Mouse (Mus musculus) neural tube, embryonic 14.5 days (tissue): ENCODE measurements around the gene Apobec2. TPM values are rescaled to one million over a fixed set of nuclear protein-coding genes. Genes with fewer than 3 reads are reported as not detected.

Experiments used
- ATAC-seq: fragments of 200-750 bp; cut with Nextera tagmentation; 2 replicates; pipeline ENCODE4 v1.8.0; 2017; ENCODE audit warnings: low read depth, mild to moderate bottlenecking, moderate TSS enrichment, moderate library complexity
- H3K27ac ChIP-seq: fragments of 300-500 bp; sonication (generic); 2 replicates; pipeline ENCODE4 v1.5.1; 2014; ENCODE audit warnings: low read depth, mild to moderate bottlenecking, control low read depth, low read length, moderate library complexity, mixed read lengths
- H3K27me3 ChIP-seq: fragments of 300-500 bp; sonication (generic); 2 replicates; pipeline ENCODE4 v1.6.1; 2014; ENCODE audit warnings: low read length; ENCODE audit not compliant: control insufficient read depth, insufficient read depth
- H3K36me3 ChIP-seq: fragments of 300-500 bp; sonication (generic); 2 replicates; pipeline ENCODE4 v1.6.1; 2014; ENCODE audit warnings: low read length, mixed read lengths; ENCODE audit not compliant: control insufficient read depth, insufficient read depth
- H3K4me1 ChIP-seq: fragments of 300-500 bp; sonication (generic); 2 replicates; pipeline ENCODE4 v1.6.1; 2014; ENCODE audit warnings: low read length; ENCODE audit not compliant: control insufficient read depth, insufficient read depth
- H3K4me2 ChIP-seq: fragments of 300-500 bp; sonication (generic); 2 replicates; pipeline ENCODE4 v1.6.1; 2014; ENCODE audit warnings: mild to moderate bottlenecking, low read depth, low read length, control low read depth
- H3K4me3 ChIP-seq: fragments of 300-500 bp; sonication (generic); 2 replicates; pipeline ENCODE4 v1.5.1; 2014; ENCODE audit warnings: low read depth, low read length, control low read depth, mixed read lengths
- H3K9ac ChIP-seq: fragments of 300-500 bp; sonication (generic); replicated peaks from 2 replicates; pipeline ENCODE4 v1.6.1; 2014; ENCODE audit warnings: low read depth, mild to moderate bottlenecking, control low read depth, low read length, mixed read lengths
- H3K9me3 ChIP-seq: fragments of 300-500 bp; sonication (generic); 2 replicates; pipeline ENCODE4 v1.6.1; 2016; ENCODE audit warnings: low read length; ENCODE audit not compliant: control insufficient read depth
- WGBS: fragments of 180-500 bp; shearing (Covaris S2); extraction: QIAGEN DNeasy Blood & Tissue Kit; methylation state at CpG from one replicate; pipeline ENCODE4 v1.1.7; 2014; 5-methylcytosine and 5-hydroxymethylcytosine counted together
- polyA plus RNA-seq: library from polyadenylated mRNA; unstranded; fragments of >200 nt; fragmentation: Nextera tagmentation; extraction: Ambion mirVana; gene quantifications from 2 replicates; pipeline ENCODE4 v1.2.1, GENCODE M21; 2014

Apobec2 gene
- polyA plus RNA-seq, 1 experiment from 2014 or later, result 0.75 TPM

- H3K27me3 ChIP-seq, result no peaks in the 10 kb centered on the region
Measured at GRCm38 (mm10) chr17:48430394-48430793, 2.3 kb downstream of the Apobec2 start.

DNA sequence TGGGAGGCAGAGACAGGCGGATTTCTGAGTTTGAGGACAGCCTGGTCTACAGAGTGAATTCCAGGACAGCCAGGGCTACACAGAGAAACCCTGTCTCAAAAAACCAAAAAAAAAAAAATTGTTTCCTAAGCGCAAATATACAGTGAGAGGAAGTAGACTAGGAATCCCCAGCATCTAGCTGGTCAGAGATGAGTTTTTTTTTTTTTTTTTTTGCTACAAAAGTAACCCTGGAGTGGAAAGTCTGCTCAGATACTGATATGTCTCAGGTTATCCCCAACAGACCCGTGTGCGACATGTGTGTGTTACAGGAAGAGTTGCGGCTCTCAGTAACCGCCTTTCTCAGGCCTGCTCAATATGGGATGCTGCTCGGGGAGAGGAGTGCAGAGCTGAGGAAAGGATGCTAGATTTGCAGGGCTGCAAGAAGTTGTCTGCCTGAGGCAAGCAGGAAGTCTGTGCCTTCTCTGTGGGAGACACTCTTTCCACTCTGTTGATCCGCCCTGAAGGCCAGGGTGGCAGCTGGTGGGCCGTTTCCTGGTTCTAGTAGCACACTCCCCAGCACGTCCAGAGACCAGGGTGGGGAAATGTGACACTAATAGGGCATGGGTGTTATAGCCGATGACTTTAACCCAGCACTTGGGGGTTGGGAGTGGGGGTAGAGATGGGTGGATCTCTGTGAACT is 4.7 kb downstream of the Apobec2 start:
- no peaks in the 10 kb centered on the region for H3K27me3 ChIP-seq
- no peak overlapping the region for H3K4me3 ChIP-seq
- WGBS, result 64% methylated on average over 11 of the region's 11 CpGs
- no peak overlapping the region for H3K9ac ChIP-seq
- H3K4me1 ChIP-seq, result no peaks in the 10 kb centered on the region
- no peak for ATAC-seq
- H3K4me2 ChIP-seq, result no peak overlapping the region
- H3K27ac ChIP-seq, result no peak overlapping the region
- no peaks in the 10 kb centered on the region for H3K9me3 ChIP-seq
- no peaks in the 10 kb centered on the region for H3K36me3 ChIP-seq

More at GRCm38 (mm10) chr17:48430394-48430793, 2.3 kb downstream of the Apobec2 start:
- Histone ChIP-seq H3K4me3 (no peak overlapping the region), H3K36me3 (no peaks in the 10 kb centered on the region), H3K27ac (no peak overlapping the region), H3K4me2 (no peak overlapping the region), H3K9ac (no peak overlapping the region), H3K4me1 (no peaks in the 10 kb centered on the region), H3K9me3 (no peaks in the 10 kb centered on the region)
- WGBS, result 66% methylated on average over 5 of the region's 5 CpGs
- ATAC-seq, result no peak

- no peaks in the 10 kb centered on the region for H3K36me3 ChIP-seq
- no peak overlapping the region for H3K9ac ChIP-seq
- no peak overlapping the region for H3K27ac ChIP-seq
- H3K4me1 ChIP-seq, result no peaks in the 10 kb centered on the region
- H3K4me3 ChIP-seq, result no peak overlapping the region
- no peak overlapping the region for H3K4me2 ChIP-seq
- H3K27me3 ChIP-seq, result no peaks in the 10 kb centered on the region
- ATAC-seq, result no peak
- no peaks in the 10 kb centered on the region for H3K9me3 ChIP-seq
- 77% methylated on average over 13 of the region's 13 CpGs for WGBS
Measured at GRCm38 (mm10) chr17:48426991-48427750, 5.6 kb downstream of the Apobec2 start.

DNA sequence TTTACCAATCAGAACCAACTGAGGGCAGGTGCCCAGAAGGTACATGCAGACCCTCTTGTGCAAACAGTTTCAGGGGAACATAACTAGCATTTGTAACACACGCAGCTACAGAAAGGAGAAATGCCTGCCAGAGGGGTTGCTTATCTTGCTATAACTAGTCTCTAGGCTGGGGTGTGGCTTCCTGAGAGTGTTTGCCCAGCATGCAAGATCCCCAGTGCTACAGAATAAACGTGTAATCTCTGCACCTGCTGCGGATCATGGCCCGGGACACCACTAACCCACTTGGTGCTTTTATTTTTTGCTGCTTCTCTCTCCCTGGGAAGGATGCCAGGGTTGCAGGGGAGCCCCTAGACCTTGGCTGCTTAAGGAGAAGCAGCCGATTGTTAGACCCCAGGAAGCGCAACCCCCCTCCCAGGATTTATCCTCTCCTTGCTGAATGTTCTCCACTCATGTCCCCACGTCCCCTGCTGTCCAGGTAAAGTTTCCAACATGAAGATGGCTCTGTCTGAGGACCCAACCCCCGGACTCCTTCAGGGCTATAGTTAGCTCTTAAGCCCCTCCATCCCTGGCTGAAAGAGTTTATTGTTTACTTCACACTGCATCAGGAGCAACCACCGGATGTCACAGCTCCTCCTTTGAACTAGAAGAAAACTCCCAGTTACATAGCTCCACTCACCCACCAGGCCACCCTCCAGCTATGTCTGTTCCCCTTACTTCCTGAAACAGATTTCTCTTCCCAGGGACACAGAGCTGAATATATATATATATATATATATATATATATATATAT is 6.7 kb downstream of the Apobec2 start:
- H3K9me3 ChIP-seq, result no peaks in the 10 kb centered on the region
- no peaks in the 10 kb centered on the region for H3K4me1 ChIP-seq
- no peaks in the 10 kb centered on the region for H3K36me3 ChIP-seq
- WGBS, result 48% methylated on average over 9 of the region's 9 CpGs
- H3K4me3 ChIP-seq, result no peak overlapping the region
- no peak overlapping the region for H3K27ac ChIP-seq
- ATAC-seq, result no peak
- no peaks in the 10 kb centered on the region for H3K27me3 ChIP-seq
- no peak overlapping the region for H3K4me2 ChIP-seq
- no peak overlapping the region for H3K9ac ChIP-seq

- Histone ChIP-seq H3K9ac (no peak overlapping the region), H3K4me1 (no peaks in the 10 kb centered on the region), H3K27ac (no peak overlapping the region), H3K9me3 (no peaks in the 10 kb centered on the region), H3K4me3 (no peak overlapping the region), H3K36me3 (no peaks in the 10 kb centered on the region), H3K4me2 (no peak overlapping the region), H3K27me3 (no peaks in the 10 kb centered on the region)
- WGBS, result 92% methylated on average over 9 of the region's 9 CpGs
- no peak for ATAC-seq
Measured at GRCm38 (mm10) chr17:48424237-48424636, 8.5 kb downstream of the Apobec2 start.

- H3K27ac ChIP-seq, result no peak overlapping the region
- H3K4me1 ChIP-seq, result no peaks in the 10 kb centered on the region
- H3K27me3 ChIP-seq, result no peaks in the 10 kb centered on the region
- no peaks in the 10 kb centered on the region for H3K9me3 ChIP-seq
- no peak overlapping the region for H3K9ac ChIP-seq
- no peaks in the 10 kb centered on the region for H3K36me3 ChIP-seq
- H3K4me2 ChIP-seq, result no peak overlapping the region
- H3K4me3 ChIP-seq, result no peak overlapping the region
- no peak for ATAC-seq
- 60% methylated on average over 2 of the region's 2 CpGs for WGBS
Measured at GRCm38 (mm10) chr17:48419571-48419970, 13.2 kb downstream of the Apobec2 start.

DNA sequence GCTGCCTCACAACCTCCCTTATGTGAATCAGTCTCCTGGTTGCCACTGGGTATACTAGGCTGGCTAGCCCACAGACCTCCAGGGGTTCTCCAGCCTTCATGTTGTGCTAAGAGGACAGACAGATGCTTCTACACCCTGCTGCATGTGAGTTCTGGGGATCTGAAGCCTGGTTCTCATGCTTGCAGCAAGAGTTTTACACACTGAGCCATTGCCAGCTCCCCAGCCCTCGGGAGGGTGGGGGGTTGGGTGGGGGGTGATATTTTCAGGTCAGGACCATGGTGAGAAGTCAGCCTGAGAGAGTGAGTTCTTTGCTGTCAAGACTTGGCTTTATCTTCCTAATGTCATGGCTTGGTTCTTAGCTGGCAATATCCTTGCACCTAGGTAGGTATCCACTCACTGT is 13.9 kb downstream of the Apobec2 start:
- 95% methylated on average over 1 of the region's 1 CpGs for WGBS
- no peak overlapping the region for H3K4me2 ChIP-seq
- no peaks in the 10 kb centered on the region for H3K9me3 ChIP-seq
- H3K36me3 ChIP-seq, result no peaks in the 10 kb centered on the region
- H3K9ac ChIP-seq, result no peak overlapping the region
- ATAC-seq, result no peak
- no peak overlapping the region for H3K27ac ChIP-seq
- no peak overlapping the region for H3K4me3 ChIP-seq
- no peaks in the 10 kb centered on the region for H3K27me3 ChIP-seq
- no peaks in the 10 kb centered on the region for H3K4me1 ChIP-seq

DNA sequence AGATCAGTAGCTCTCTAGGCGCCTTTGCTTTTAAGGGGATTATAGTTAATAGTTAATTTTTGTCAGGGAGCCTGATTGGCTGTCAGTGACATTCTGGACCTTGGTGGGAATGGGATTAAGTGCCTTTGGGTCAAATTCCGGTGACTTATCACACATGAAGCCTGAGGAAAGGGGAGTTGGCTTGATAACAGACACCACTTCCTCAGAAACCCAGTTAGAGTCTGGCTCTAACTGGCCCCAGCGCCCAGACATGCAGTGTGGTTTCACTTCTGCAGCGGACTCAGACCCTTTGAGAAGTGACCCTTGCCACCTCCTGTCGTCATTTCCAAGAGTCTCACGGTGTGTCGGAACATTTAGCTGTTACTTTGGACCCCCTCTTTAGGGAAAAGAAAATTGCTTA is 14.6 kb downstream of the Apobec2 start:
- H3K36me3 ChIP-seq, result no peaks in the 10 kb centered on the region
- 90% methylated on average over 7 of the region's 7 CpGs for WGBS
- no peaks in the 10 kb centered on the region for H3K4me1 ChIP-seq
- H3K27ac ChIP-seq, result no peak overlapping the region
- H3K9me3 ChIP-seq, result no peaks in the 10 kb centered on the region
- no peak overlapping the region for H3K9ac ChIP-seq
- H3K27me3 ChIP-seq, result no peaks in the 10 kb centered on the region
- no peak for ATAC-seq
- H3K4me2 ChIP-seq, result no peak overlapping the region
- H3K4me3 ChIP-seq, result no peak overlapping the region

DNA sequence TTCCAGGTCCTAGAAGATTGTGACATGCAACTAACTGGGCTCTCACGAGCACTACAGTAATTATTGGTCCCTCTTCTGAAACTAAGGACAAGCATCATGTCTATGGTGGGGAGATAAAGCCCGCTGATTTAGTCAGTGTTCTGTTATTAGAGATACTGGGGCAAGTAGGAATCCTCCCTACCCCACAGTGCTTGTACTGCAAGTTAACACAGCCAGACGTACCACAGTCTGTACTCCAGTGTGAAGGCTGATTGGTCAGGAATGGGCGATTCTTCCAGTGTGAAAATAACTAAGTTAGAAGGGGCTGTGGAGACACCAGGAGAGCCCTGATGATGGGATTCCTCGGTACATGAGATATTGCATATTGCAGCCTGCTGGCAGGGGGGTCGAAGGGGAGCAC is 15.2 kb downstream of the Apobec2 start:
- H3K4me1 ChIP-seq, result no peaks in the 10 kb centered on the region
- no peak overlapping the region for H3K4me2 ChIP-seq
- H3K9me3 ChIP-seq, result no peaks in the 10 kb centered on the region
- H3K27me3 ChIP-seq, result no peaks in the 10 kb centered on the region
- ATAC-seq, result no peak
- no peaks in the 10 kb centered on the region for H3K36me3 ChIP-seq
- H3K9ac ChIP-seq, result no peak overlapping the region
- WGBS, result 94% methylated on average over 6 of the region's 6 CpGs
- H3K27ac ChIP-seq, result no peak overlapping the region
- no peak overlapping the region for H3K4me3 ChIP-seq
